Mouse (Mus musculus) forebrain, embryonic 16.5 days (tissue): Measurements from ENCODE around the gene Casq2. TPM values are rescaled to one million over a fixed set of nuclear protein-coding genes. Genes with fewer than 3 reads are reported as not detected.

Experiments used
- ATAC-seq: fragments of 200-750 bp; cut with Nextera tagmentation; 2 replicates; pipeline ENCODE4 v1.8.0; 2017; ENCODE audit warnings: mild to moderate bottlenecking, moderate library complexity
- H3K27ac ChIP-seq: fragments of 300-500 bp; sonication (generic); 2 replicates; pipeline ENCODE4 v1.5.1; 2014; ENCODE audit warnings: low read length, control low read depth
- H3K27me3 ChIP-seq: fragments of 300-500 bp; sonication (generic); replicated peaks from 2 replicates; pipeline ENCODE4 v1.6.1; 2014; ENCODE audit warnings: low read length; ENCODE audit not compliant: control insufficient read depth, insufficient read depth
- H3K36me3 ChIP-seq: fragments of 300-500 bp; sonication (generic); 2 replicates; pipeline ENCODE4 v1.6.1; 2014; ENCODE audit not compliant: control insufficient read depth, insufficient read depth
- H3K4me1 ChIP-seq: fragments of 300-500 bp; sonication (generic); replicated peaks from 2 replicates; pipeline ENCODE4 v1.6.1; 2014; ENCODE audit warnings: low read length; ENCODE audit not compliant: control insufficient read depth, insufficient read depth
- H3K4me2 ChIP-seq: fragments of 300-500 bp; sonication (generic); 2 replicates; pipeline ENCODE4 v1.6.1; 2014; ENCODE audit warnings: mild to moderate bottlenecking, low read length, control low read depth
- H3K4me3 ChIP-seq: fragments of 300-500 bp; sonication (generic); replicated peaks from 2 replicates; pipeline ENCODE4 v1.5.1; 2014; ENCODE audit warnings: mild to moderate bottlenecking, low read length, control low read depth
- H3K9ac ChIP-seq: fragments of 300-500 bp; sonication (generic); replicated peaks from 2 replicates; pipeline ENCODE4 v1.6.1; 2014; ENCODE audit warnings: low read depth, low read length, control low read depth
- H3K9me3 ChIP-seq: fragments of 300-500 bp; sonication (generic); 2 replicates; pipeline ENCODE4 v1.6.1; 2016; ENCODE audit warnings: low read length; ENCODE audit not compliant: control insufficient read depth
- WGBS: fragments of 180-500 bp; shearing (Covaris S2); extraction: QIAGEN DNeasy Blood & Tissue Kit; methylation state at CpG from one replicate; pipeline ENCODE4 v1.1.7; 2014; 5-methylcytosine and 5-hydroxymethylcytosine counted together
- polyA plus RNA-seq: library from polyadenylated mRNA; unstranded; fragments of >200 nt; fragmentation: Nextera tagmentation; extraction: Ambion mirVana; gene quantifications from 2 replicates; pipeline ENCODE4 v1.2.1, GENCODE M21; 2015

Gene Casq2
- polyA plus RNA-seq, 1 experiment from 2014 or later = 0.33 TPM

- no peak overlapping the region for H3K9ac ChIP-seq
- no peak overlapping the region for H3K4me2 ChIP-seq
- H3K27me3 ChIP-seq = no peaks in the 10 kb centered on the region
Observed at GRCm38 (mm10) chr3:102069686-102070085, 16.5 kb upstream of the Casq2 start.

GRCm38 (mm10) chr3:102070360-102070759, 15.9 kb upstream of the Casq2 start:
- H3K36me3 ChIP-seq = no peaks in the 10 kb centered on the region
- H3K4me3 ChIP-seq = no peak overlapping the region
- 77% methylated on average over 7 of the region's 7 CpGs for WGBS
- no peaks in the 10 kb centered on the region for H3K27me3 ChIP-seq
- no peak overlapping the region for H3K9ac ChIP-seq
- no peak for ATAC-seq
- no peaks in the 10 kb centered on the region for H3K4me1 ChIP-seq
- H3K9me3 ChIP-seq = no peaks in the 10 kb centered on the region
- no peak overlapping the region for H3K27ac ChIP-seq
- no peak overlapping the region for H3K4me2 ChIP-seq

More at GRCm38 (mm10) chr3:102069686-102070085, 16.5 kb upstream of the Casq2 start:
- no peaks in the 10 kb centered on the region for H3K36me3 ChIP-seq
- ATAC-seq = no peak
- H3K4me1 ChIP-seq = no peaks in the 10 kb centered on the region
- no peak overlapping the region for H3K27ac ChIP-seq
- no peak overlapping the region for H3K4me3 ChIP-seq
- WGBS = 91% methylated on average over 5 of the region's 5 CpGs
- H3K9me3 ChIP-seq = no peaks in the 10 kb centered on the region

- no peak for ATAC-seq
- H3K36me3 ChIP-seq = no peaks in the 10 kb centered on the region
- no peaks in the 10 kb centered on the region for H3K27me3 ChIP-seq
- H3K9me3 ChIP-seq = no peaks in the 10 kb centered on the region
- no peak overlapping the region for H3K4me2 ChIP-seq
- no peak overlapping the region for H3K27ac ChIP-seq
- WGBS = 81% methylated on average over 3 of the region's 3 CpGs
- no peak overlapping the region for H3K4me3 ChIP-seq
- no peaks in the 10 kb centered on the region for H3K4me1 ChIP-seq
- H3K9ac ChIP-seq = no peak overlapping the region
Observed at GRCm38 (mm10) chr3:102071016-102071415, 15.2 kb upstream of the Casq2 start.

- Histone ChIP-seq H3K4me3 (no peak overlapping the region), H3K4me2 (no peak overlapping the region), H3K9me3 (no peaks in the 10 kb centered on the region), H3K4me1 (no peaks in the 10 kb centered on the region), H3K27me3 (no peaks in the 10 kb centered on the region; the same call in 1 of the 2 replicates), H3K36me3 (no peaks in the 10 kb centered on the region), H3K9ac (no peak overlapping the region), H3K27ac (no peak overlapping the region)
- ATAC-seq = no peak
- 89% methylated on average over 2 of the region's 2 CpGs for WGBS
Observed at GRCm38 (mm10) chr3:102079413-102079812, 6.8 kb upstream of the Casq2 start.

GRCm38 (mm10) chr3:102081862-102082261, 4.4 kb upstream of the Casq2 start:
- Histone ChIP-seq H3K9me3 (no peaks in the 10 kb centered on the region), H3K27me3 (no peaks in the 10 kb centered on the region; the same call in 1 of the 2 replicates), H3K4me3 (no peak overlapping the region), H3K27ac (no peak overlapping the region), H3K4me2 (no peak overlapping the region), H3K4me1 (no peaks in the 10 kb centered on the region), H3K36me3 (no peaks in the 10 kb centered on the region), H3K9ac (no peak overlapping the region)
- 23% methylated on average over 3 of the region's 3 CpGs for WGBS
- ATAC-seq = peak; percentile 87

- Histone ChIP-seq H3K9me3 (no peaks in the 10 kb centered on the region), H3K27ac (no peak overlapping the region), H3K4me3 (no peak overlapping the region), H3K27me3 (no peaks in the 10 kb centered on the region; the same call in 1 of the 2 replicates), H3K9ac (no peak overlapping the region), H3K4me2 (no peak overlapping the region), H3K4me1 (no peaks in the 10 kb centered on the region), H3K36me3 (no peaks in the 10 kb centered on the region)
- no peak for ATAC-seq
- WGBS = 19% methylated on average over 13 of the region's 13 CpGs
Observed at GRCm38 (mm10) chr3:102083589-102084230, 2.5 kb upstream of the Casq2 start.

- Histone ChIP-seq H3K27ac (no peak overlapping the region), H3K9me3 (no peaks in the 10 kb centered on the region), H3K36me3 (no peaks in the 10 kb centered on the region), H3K27me3 (no peaks in the 10 kb centered on the region; the same call in 1 of the 2 replicates), H3K4me3 (no peak overlapping the region), H3K9ac (no peak overlapping the region), H3K4me1 (no peaks in the 10 kb centered on the region), H3K4me2 (no peak overlapping the region)
- 67% methylated on average over 13 of the region's 13 CpGs for WGBS
- no peak for ATAC-seq
Observed at GRCm38 (mm10) chr3:102084833-102085491, 1.3 kb upstream of the Casq2 start.

GRCm38 (mm10) chr3:102085719-102086118, 496 bp upstream of the Casq2 start:
- Histone ChIP-seq H3K4me3 (no peak overlapping the region), H3K4me2 (no peak overlapping the region), H3K27me3 (no peaks in the 10 kb centered on the region; the same call in 1 of the 2 replicates), H3K27ac (no peak overlapping the region), H3K9me3 (no peaks in the 10 kb centered on the region), H3K9ac (no peak overlapping the region), H3K36me3 (no peaks in the 10 kb centered on the region), H3K4me1 (no peaks in the 10 kb centered on the region)
- WGBS = 33% methylated on average over 12 of the region's 12 CpGs
- ATAC-seq = no peak

GRCm38 (mm10) chr3:102094841-102095240, 8.6 kb downstream of the Casq2 start:
- 86% methylated on average over 3 of the region's 3 CpGs for WGBS
- Histone ChIP-seq H3K4me1 (no peaks in the 10 kb centered on the region), H3K4me2 (no peak overlapping the region), H3K27ac (no peak overlapping the region), H3K27me3 (no peaks in the 10 kb centered on the region), H3K9me3 (no peaks in the 10 kb centered on the region), H3K9ac (no peak overlapping the region), H3K4me3 (no peak overlapping the region), H3K36me3 (no peaks in the 10 kb centered on the region)
- no peak for ATAC-seq
